Mouse (Mus musculus) testis, postnatal 10 days (tissue): ENCODE measurements around the gene Abcg4.

Source experiments
- DNase-seq: peaks from one replicate; pipeline ENCODE4 v3.0.0; 2021; ENCODE audit warnings: low spot score

Gene Abcg4

GRCm38 (mm10) chr9:44286256-44286850, 2.1 kb downstream of the Abcg4 start:
- DNase-seq, result no peak

GRCm38 (mm10) chr9:44283183-44283582, 5.2 kb downstream of the Abcg4 start:
- DNase-seq, result no peak

- no peak for DNase-seq
Measured at GRCm38 (mm10) chr9:44269973-44270372, 18.4 kb downstream of the Abcg4 start.

- DNase-seq, result no peak
Measured at GRCm38 (mm10) chr9:44269077-44269476, 19.3 kb downstream of the Abcg4 start.

- no peak for DNase-seq
Measured at GRCm38 (mm10) chr9:44268432-44268831, 20.0 kb downstream of the Abcg4 start, which contains the start of gene Nlrx1. TSS of gene Nlrx1 (minus strand) at chr9:44268599.

GRCm38 (mm10) chr9:44268027-44268360, 20.4 kb downstream of the Abcg4 start:
- DNase-seq, result peak; percentile 97

GRCm38 (mm10) chr9:44267319-44268026, 20.9 kb downstream of the Abcg4 start:
- DNase-seq, result no peak

GRCm38 (mm10) chr9:44266478-44267226, 21.8 kb downstream of the Abcg4 start:
- DNase-seq, result no peak

GRCm38 (mm10) chr9:44261388-44261787, 27.0 kb downstream of the Abcg4 start:
- no peak for DNase-seq

- no peak for DNase-seq
Measured at GRCm38 (mm10) chr9:44259014-44259413, 29.4 kb downstream of the Abcg4 start.

- DNase-seq, result peak; percentile 61
Measured at GRCm38 (mm10) chr9:44256213-44256612, 32.2 kb downstream of the Abcg4 start.

- no peak for DNase-seq
Measured at GRCm38 (mm10) chr9:44255136-44255521, 33.3 kb downstream of the Abcg4 start.

GRCm38 (mm10) chr9:44254508-44255135, 33.8 kb downstream of the Abcg4 start:
- DNase-seq, result no peak

GRCm38 (mm10) chr9:44253441-44253840, 35.0 kb downstream of the Abcg4 start:
- no peak for DNase-seq

- DNase-seq, result no peak
Measured at GRCm38 (mm10) chr9:44251314-44251713, 37.1 kb downstream of the Abcg4 start, which contains the start of gene Pdzd3. TSS of gene Pdzd3 (minus strand) at chr9:44251471.

- DNase-seq, result no peak
Measured at GRCm38 (mm10) chr9:44250445-44250844, 38.0 kb downstream of the Abcg4 start.

GRCm38 (mm10) chr9:44249181-44250146, 39.0 kb downstream of the Abcg4 start:
- DNase-seq, result peak; percentile 77

- no peak for DNase-seq
Measured at GRCm38 (mm10) chr9:44247907-44248306, 40.5 kb downstream of the Abcg4 start.

GRCm38 (mm10) chr9:44243621-44244020, 44.8 kb downstream of the Abcg4 start:
- no peak for DNase-seq

GRCm38 (mm10) chr9:44241418-44241817, 47.0 kb downstream of the Abcg4 start:
- no peak for DNase-seq

GRCm38 (mm10) chr9:44240911-44241310, 47.5 kb downstream of the Abcg4 start:
- no peak for DNase-seq
